Mouse (Mus musculus) CD4-positive, CD25-positive, alpha-beta regulatory T cell, adult 2 months (primary cell): ENCODE results near the gene Wdr27.
"Not testable (repeated sequence)": the region's sequence is repeated elsewhere in the genome, so short reads cannot be mapped to it uniquely, and the experiment has no call there.

Experiments
- DNase-seq: peaks from one replicate; pipeline ENCODE4 v3.0.0-alpha.2; 2012; ENCODE audit warnings: low read depth, low spot score

Gene Wdr27

GRCm38 (mm10) chr17:14943009-14943728 lies at the start of gene Wdr27, which contains the start of gene 1600012H06Rik:
Wdr27 (minus strand) TSS chr17:14943158.
1600012H06Rik (plus strand) TSS chr17:14943184.
- DNase-seq: peak; percentile 98

- not testable (repeated sequence) for DNase-seq
These were observed 49.7 kb upstream of the Wdr27 start for GRCm38 (mm10) chr17:14992522-14993138.

GRCm38 (mm10) chr17:14990116-14990702 lies 47.3 kb upstream of the Wdr27 start:
- DNase-seq: not testable (repeated sequence)

GRCm38 (mm10) chr17:14978362-14979038 lies 35.5 kb upstream of the Wdr27 start, which contains the start of the genes 9030025P20Rik and Gm3417:
9030025P20Rik (plus strand) TSS chr17:14978468.
Gm3417 (minus strand) TSS chr17:14978790.
- DNase-seq: not testable (repeated sequence)

GRCm38 (mm10) chr17:14977718-14978361 lies 34.9 kb upstream of the Wdr27 start:
- DNase-seq: not testable (repeated sequence)

- DNase-seq: not testable (repeated sequence)
These were observed 25.5 kb upstream of the Wdr27 start for GRCm38 (mm10) chr17:14968373-14968913.

GRCm38 (mm10) chr17:14961557-14962154 lies 18.7 kb upstream of the Wdr27 start:
- not testable (repeated sequence) for DNase-seq

- peak; percentile 66 for DNase-seq
These were observed 18.1 kb upstream of the Wdr27 start, which contains the start of gene Phf10 for GRCm38 (mm10) chr17:14960951-14961556. Phf10 (minus strand) TSS chr17:14961273.

GRCm38 (mm10) chr17:14960520-14960919 lies 17.6 kb upstream of the Wdr27 start:
- DNase-seq: peak; percentile 35

- DNase-seq: no peak
These were observed 17.0 kb upstream of the Wdr27 start for GRCm38 (mm10) chr17:14959979-14960378.

- peak; percentile 24 for DNase-seq
These were observed 15.8 kb upstream of the Wdr27 start for GRCm38 (mm10) chr17:14958686-14959327.

GRCm38 (mm10) chr17:14953452-14953851 lies 10.5 kb upstream of the Wdr27 start:
- DNase-seq: no peak

- DNase-seq: no peak
These were observed 6.3 kb upstream of the Wdr27 start for GRCm38 (mm10) chr17:14949161-14949827.

- no peak for DNase-seq
These were observed 1.6 kb upstream of the Wdr27 start for GRCm38 (mm10) chr17:14944551-14944950.

GRCm38 (mm10) chr17:14943729-14944059 lies 736 bp upstream of the Wdr27 start:
- peak; percentile 23 for DNase-seq

- DNase-seq: not testable (repeated sequence)
These were observed 777 bp downstream of the Wdr27 start for GRCm38 (mm10) chr17:14942181-14942580.

- no peak for DNase-seq
These were observed 6.9 kb downstream of the Wdr27 start for GRCm38 (mm10) chr17:14935841-14936605.

GRCm38 (mm10) chr17:14935280-14935679 lies 7.7 kb downstream of the Wdr27 start:
- DNase-seq: not testable (repeated sequence)
